Mouse (Mus musculus): ENCODE data around the gene Pax8.

Pax8 gene

DNA sequence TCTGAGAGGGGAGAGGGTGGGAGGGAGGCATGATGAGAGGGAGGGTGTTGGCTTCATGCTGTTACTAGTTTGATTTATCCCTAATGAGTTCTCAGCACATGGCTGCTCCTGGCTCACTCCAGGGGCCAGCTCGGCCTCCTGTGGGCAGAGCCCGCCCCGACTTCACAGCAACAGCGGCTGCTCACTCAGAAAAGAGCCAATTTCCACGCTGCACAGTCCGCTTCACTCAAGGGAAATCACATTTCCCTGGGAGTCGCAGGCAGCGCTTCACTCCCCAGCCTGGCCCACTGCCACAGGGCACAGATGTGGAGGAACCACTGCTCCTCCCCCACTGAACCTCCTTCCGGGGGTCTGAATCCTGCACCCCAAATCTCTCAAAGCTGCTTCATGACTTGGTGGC, 58.7 kb downstream of the Pax8 start:
- in situ Hi-C loops (cut with MboI, MseI), result no loop called here

DNA sequence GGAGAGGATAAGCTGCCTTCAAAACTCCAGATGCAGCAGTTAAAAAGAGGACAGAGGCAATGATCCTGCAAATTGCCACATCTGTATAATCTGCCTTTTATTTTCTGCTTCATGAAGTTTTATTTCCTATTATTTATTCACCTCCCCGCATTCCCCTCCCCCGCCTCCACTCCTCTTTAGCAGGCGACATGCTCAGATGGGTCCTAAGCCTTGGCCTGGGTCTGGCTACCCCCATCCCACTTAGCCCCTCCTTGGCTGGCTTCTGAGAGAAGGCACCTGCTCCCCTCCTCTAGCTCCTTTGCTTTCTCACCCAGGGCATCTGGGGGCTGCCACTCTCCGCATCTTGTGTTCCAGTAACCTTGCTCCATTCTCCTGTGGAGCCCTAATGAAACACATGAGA, 61.7 kb downstream of the Pax8 start:
- in situ Hi-C loops (cut with MboI, MseI), result no loop called here

DNA sequence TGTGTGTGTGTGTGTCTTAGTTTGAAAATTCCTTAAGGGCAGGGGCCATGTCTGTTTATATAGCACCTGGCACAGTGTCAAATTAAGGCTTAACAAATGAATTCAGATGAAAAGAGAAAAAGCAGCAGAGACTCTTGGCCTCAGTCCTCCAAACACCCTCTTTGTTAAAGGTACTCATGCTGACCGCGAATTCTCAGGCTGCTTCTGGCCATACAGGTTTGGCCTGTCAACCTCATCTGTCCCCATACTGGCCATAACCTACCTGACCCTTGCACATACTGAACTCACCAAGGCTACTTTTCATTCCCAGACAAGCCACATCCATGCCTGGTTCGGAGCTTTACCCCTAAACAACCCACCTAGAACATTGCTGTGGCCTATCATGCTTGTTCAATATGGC, 62.2 kb downstream of the Pax8 start:
- in situ Hi-C loops (cut with MboI, MseI), result no loop called here

DNA sequence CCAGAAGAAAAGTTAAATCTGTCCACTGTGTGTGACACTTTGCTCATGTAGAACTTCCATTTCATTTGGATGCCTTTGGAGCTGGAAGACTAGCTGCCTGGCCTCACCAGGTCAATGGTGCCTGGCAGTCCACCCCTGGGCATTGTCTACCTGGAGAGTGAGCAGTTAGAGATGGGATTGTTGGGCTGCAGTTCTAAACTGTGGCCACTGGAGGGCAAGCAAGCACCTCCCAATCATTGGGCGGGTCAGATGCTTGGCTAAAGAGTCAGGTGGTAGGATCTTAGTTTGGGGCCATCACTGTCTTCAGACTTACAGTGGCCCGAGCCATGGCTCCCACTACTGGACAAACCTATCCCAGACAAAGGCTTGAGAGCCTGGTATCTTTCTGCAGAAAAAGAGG, 66.2 kb downstream of the Pax8 start:
- in situ Hi-C loops (cut with MboI, MseI), result loop anchor here (5.0 kb wide), 1 partner anchor 117 kb away; the partner anchor contains the start of gene Il1f10

DNA sequence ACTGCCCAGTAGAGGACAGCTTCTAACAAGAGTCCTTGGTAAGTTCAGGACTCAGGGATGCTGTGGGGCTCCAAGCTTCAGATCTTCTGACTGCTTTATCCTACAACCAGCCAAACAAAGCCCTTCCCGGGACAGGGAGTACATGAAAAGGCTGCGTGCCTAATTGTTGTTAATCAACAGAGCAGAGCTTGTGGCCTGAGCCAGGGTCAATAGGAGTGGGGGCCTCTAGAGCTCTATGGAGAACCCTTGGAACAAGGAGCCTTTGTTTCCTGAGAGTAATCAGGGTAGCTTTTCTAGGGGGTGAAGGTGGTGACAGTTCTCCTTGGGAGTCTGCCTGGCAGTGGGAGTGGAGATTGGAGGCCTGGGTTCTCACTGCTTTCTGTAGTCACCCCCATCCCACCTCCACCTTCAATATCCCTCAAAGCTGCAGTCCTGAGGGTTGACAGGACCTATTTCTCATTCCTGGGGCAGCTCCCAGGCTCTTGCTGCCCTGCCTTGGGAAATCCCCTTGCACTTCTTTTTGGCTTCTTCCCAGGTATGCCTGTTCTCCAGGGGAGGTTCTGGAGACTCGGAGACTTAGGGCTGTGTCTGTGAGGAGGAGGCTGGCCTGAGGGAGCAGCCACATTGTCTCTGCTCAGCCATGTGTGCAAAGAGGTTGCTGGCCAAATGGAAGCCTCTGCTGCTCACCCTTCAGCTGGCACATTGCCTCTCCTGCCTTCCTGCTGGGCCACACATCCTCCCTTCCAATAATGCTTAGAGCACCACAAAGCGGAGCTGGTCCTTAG, 67.5 kb downstream of the Pax8 start:
- in situ Hi-C loops (cut with MboI, MseI), result loop anchor here (5.0 kb wide), 1 partner anchor 116 kb away; the partner anchor contains the start of gene Il1f10

DNA sequence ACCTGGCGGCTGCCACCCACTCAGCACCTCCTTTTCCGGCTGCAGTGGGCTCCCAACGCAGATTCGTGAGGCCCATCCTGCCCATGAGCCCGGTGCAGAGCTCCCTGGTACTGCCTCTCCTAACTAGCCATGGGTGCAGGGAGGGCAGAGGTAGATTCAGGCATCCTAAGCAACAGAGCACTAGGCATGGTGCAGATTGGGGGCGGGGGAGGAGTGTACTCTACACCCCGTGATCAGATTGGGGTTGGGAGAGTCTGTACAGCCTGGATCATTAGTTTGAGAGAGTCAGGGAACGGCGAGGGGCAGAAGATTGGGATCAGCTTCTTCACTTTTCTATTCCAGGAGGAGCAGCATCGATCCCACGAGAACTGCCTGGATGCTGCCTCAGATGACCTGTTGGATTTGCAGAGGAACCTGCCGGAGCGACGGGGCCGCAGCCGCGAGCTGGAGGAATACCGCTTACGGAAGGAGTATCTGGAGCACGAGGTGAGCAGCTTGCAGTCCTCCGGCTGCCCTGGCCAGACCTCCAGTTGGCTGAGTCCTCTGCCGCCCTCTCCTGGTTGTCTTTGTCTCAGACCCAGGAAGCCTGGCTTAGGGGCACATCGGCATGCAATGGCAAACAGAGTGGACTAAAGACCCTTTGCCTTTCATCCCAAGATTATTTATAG, 69.9 kb downstream of the Pax8 start:
- in situ Hi-C loops (cut with MboI, MseI), result loop anchor here (5.0 kb wide), 1 partner anchor 113 kb away; the partner anchor contains the start of gene Il1f10

DNA sequence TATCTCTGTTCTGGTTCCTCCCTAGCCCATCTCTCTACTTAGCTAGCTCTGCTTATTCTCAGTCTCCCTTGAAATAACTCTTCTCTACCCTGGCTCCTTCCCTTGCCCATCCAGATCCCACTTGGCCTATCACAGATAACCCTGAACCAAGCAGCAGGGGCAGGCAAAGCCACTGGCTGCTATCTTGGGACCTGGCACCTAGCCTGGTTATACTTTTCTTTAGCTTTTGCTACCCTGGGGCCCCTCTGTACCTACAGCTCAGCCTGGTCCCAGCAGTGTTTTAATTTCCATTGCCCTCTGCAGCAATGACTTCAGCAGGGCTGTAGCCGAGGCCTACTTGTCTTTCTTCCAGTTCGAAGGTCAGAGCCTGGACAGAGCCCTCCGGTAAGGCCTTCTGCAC, 74.7 kb downstream of the Pax8 start:
- in situ Hi-C loops (cut with MboI, MseI), result loop anchor here (5.0 kb wide), 1 partner anchor 43 kb away; no protein-coding TSS in a partner anchor

DNA sequence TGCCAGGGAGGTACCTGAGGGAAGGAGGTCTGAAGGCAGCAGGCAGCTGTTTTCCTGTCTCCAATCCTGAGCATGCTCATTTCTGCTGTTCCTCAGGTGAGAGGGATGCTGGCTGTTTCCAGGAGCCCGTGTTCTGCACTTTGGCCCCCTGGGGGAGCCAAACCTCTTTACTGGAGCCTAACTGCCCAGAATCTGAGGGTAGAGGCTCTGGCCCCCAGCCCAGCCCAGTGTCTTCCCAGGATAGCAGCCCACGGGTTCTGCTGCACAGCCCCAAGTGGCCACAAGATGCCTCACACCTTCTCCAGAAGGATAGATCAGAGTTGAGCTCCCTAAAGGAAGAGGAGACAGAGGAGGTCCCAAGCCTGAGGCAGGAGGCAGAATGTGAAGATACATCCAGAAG, 78.3 kb downstream of the Pax8 start:
- in situ Hi-C loops (cut with MboI, MseI), result no loop called here

DNA sequence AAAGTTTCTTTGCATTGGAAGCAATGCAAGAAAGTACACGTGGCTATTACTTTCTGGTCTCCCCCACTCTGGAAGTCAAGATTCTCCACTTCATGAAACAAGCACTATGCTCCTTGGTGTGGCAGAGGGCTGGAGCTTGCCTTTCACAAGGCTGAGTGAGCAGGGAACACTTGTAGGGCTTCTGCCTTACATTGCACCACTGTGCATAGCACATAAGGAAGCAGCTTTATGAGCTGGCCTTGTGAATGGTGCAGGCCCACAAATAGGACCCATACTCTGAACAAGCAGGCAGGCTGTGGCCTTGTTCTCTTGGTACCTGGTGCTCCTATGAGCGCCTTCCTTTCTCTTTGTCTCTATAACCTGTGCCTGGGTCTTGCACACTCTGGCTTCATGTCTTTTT, 82.1 kb downstream of the Pax8 start:
- in situ Hi-C loops (cut with MboI, MseI), result no loop called here

DNA sequence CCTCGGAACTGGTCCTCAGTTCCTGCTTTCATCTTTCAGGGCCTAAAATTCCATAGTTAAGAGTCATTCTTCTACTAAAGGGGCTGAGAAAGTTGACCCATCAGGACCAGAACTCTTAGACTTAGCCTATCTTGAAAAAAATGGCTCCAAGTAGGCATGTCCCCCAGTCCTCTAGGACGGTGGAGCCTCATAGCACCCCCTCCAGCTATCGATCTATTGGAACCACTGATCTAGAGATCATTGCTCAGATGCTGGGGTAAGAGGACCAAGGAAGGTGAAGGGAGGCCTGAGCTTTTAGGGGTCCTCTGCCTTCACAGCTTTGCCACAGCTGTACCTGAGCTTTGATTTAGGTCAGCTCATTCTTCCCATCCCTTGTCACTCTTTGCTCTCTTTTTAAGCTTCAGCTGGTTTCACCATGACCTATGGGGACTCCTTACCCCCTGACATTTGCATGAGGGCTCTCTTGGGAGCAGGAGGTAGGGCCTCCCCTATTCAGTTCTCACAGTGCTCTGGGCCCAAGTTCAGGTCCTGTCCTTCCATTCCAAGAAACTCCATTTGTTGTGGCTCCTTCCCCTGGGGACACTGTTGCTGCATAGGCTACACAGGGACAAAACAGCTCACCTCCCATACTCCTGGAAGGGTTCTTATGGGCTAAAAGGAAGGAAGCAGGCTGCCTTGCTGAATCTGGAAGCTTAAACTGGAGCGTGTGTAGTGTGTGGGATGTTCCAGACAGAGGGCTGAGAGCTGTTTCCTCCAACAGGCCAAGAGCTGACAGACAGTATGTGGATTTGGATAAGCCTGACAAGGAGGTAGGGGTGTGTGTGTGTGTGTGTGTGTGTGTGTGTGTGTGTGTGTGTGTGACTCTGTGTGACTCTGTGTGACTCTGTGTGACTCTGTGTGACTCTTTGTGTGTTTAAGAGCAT, 87.8 kb downstream of the Pax8 start:
- in situ Hi-C loops (cut with MboI, MseI), result loop anchor here (10.0 kb wide), 1 partner anchor 1037 kb away; the partner anchor contains the start of genes Abca2 and Fut7

DNA sequence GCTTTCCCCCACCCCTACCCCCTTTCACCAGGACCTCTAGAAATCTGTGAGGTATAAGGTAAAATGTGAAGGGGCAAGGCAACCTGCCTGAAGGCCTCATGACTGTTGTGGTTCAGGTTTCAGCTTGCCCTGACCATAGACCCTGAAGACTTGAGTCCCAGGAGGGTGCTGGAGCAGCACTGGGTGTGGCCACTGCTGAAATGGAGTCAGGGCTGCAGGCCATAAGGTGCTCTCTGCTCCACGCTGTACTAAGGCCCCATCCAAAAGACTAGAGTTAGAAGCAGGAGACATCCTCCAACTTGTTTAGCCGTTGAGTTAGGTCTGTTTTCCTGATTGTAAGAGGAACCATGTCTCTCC, 88.5 kb downstream of the Pax8 start:
- in situ Hi-C loops (cut with MboI, MseI), result loop anchor here (10.0 kb wide), 1 partner anchor 1038 kb away; the partner anchor contains the start of genes Abca2 and Fut7

DNA sequence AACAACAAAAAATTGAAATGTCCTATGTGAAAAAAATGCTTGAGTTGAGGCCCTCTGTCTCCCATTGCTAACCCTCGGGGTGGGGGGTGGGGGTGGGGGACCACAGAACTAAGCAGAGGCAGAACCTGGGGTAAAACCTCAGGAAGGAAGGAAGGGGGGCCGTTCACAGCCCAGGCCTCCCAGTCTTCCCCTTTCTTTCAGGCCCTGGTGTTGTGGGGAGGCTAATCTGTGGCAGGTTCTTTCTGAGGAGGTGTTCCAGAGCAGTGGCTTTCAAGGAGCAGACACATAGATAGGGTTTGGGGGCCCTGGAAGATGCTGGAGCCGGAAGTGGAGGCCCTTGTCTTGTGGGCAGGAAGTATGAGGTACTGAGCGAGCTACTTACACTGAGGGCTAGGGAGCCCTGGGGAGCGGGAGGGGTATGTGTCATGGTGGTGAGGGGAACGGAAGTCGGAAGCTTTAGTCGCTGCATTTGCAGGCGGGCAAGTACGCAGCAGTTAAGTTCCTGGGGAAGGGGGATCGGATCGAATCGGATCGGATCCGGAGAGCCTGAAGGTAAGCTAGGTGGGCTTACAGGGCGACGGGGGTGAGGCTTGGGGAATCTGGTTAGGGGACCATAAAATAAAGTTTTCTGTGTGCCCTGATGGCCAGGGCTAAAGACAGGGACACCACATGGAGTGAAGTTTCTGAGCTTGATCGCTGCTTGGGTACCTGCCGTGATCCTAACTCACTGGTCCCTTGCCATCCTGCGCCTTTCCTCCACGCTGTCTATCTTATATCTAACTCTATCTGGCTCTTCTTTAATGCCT, 89.0 kb downstream of the Pax8 start:
- in situ Hi-C loops (cut with MboI, MseI), result loop anchor here (10.0 kb wide), 1 partner anchor 1038 kb away; the partner anchor contains the start of genes Abca2 and Fut7

DNA sequence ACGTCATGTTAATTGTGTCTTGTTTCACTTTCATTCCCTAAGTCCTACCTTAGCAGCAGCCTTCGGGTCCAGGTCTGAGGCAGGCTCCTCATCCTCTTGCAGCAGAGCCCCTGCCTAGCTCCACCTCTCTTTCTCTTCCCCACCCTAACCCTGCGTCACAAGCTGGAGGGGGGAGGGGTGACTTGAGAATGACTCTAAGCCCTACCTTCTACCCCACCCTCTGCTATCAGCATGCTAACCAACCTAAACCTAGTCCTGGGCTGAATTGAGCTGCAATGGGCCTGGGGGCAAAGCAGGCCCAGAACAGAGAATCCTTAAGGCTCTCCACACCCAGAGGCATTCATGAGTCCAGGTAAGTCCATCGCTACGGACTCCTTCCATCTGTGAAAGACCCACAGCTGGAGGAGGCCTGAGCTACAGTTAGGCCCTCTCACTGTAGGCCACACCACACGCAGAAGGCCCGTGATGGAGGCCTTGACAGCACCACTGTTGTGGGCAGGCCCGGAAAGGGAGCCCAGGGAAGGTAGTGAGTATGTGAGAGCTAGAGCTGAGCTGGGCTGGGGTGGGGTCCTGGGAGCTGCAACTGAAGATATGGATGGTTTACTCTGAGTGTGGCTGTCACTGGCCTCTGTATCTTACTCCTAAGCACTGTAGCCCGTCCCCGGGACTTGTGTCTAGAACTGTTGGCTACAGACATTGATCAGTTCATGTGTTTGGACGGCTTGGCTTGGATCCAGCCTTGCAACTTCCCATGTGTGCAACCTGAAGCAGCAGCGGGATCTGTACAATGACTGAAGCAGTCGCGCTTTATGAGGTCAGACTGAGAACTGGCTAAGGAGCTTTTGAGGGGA, 90.1 kb downstream of the Pax8 start:
- in situ Hi-C loops (cut with MboI, MseI), result loop anchor here (10.0 kb wide), 1 partner anchor 1039 kb away; the partner anchor contains the start of genes Abca2 and Fut7

DNA sequence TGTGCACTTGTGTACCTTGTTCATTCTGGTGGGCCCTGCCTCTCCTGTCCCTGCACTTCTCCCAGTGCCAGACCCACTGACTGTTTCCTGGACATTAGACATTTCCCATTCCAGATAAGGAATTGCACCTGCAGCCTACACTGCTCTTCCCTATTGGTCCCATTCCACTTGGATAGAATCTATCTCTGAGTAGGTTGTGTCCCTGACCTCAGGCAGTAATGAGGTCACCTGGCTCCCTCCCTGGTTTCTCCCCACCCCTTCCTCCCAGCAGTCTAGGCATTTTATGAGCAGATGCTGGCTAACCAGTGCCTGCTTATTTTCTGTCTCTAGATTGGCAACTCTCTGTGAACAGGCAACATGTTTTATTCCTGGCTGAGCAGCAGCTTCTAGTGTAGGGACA, 91.0 kb downstream of the Pax8 start:
- in situ Hi-C loops (cut with MboI, MseI), result loop anchor here (10.0 kb wide), 1 partner anchor 1040 kb away; the partner anchor contains the start of genes Abca2 and Fut7

DNA sequence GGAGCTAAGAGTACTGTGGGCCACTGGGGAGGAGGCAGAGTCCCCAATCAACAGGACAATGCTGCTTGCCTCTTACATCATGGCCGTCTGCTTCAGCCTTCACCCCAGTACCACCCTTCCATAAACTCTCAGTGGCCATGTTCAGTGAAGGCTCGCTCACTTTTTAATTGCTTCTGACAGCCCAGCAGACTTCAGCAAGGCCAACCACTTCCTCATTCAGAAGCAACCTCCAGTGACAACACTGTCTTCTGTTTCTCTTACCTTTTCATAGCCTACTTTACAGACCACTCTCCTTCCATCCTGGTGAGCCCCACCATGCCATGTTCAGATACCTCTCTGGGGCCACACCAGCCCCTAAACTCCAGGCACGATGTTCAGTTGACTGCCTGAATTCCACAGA, 91.8 kb downstream of the Pax8 start:
- in situ Hi-C loops (cut with MboI, MseI), result loop anchor here (10.0 kb wide), 1 partner anchor 1041 kb away; the partner anchor contains the start of genes Abca2 and Fut7

DNA sequence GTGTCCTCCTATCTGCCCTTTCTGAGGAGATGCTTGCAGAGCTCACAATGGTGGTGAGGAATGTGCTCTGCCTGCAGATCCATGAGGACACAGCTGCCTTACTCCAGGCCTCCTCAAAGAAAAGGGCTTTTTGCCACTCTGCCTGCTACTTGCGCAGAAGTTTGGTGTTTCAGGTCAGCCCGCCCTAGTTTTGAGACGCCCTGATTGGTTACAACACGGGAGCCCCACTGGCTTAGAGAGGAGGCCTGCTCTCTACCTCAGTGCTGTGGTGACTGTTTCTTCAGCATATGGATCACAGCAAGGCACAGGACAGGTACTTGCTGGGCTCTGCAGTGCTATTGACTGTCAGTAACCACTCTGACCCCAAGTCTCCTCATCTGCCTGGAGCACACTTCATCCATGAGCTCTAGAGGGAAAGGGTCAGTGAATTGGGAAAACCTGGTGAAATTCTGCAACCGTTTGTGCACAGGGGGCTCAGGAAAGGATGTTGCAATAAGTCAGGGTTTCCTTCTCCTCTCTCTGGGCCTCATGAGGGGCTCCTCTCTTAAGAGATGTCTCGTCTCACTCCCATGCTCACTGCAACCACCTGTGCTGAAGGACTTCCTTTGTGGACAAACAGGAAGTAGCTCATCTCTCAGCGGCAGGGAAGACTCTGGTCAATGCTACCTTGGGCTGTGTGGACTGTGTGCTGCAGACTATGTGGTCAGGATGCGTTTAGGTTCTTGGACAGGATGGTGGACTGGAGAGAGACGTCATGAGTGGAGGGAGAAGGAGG, 92.8 kb downstream of the Pax8 start:
- in situ Hi-C loops (cut with MboI, MseI), result loop anchor here (10.0 kb wide), 1 partner anchor 1042 kb away; the partner anchor contains the start of genes Abca2 and Fut7

DNA sequence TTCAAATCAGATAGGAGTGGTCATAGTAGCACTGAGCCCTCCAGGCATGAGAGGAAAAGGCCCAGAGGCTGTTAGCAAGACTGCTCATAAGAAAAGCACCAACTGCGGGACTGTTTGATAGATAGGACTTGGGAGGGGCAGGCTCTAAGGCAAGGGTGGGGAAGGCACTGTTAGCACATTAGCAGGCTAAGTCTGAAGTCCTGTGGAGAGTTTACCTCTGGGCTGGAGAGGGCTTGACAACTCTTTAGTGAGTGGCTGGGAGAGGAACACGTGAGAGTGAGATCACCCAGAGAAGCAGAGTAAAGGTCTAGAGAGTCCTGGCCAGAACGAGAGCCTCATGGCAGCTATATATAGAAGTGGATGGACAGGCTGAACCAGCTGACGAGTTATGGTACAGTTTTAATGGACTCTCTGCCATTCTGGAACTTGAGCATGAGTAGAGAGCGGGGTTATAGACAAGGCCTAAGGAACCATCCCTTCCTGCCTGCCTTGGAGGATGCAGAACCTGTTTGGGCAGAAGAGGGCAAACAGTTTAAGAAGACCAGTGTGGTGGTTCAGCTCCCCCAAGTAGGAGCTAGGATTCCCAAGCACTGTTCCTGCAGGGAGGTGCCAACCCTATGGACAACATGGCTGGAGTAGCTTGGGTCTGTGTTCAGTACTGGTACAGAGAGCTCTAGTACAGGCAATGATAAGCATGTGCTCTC, 96.5 kb downstream of the Pax8 start:
- in situ Hi-C loops (cut with MboI, MseI), result no loop called here
